8 mouse cellular contexts compared by ENCODE assay signal in genomic region chr14:72711130-72711529, GRCm38 (mm10). TPM values are rescaled to one million over a fixed set of nuclear protein-coding genes. Genes with fewer than 3 reads are reported as not detected.
DNase-seq lines count a peak whose midpoint lies in the region; ATAC-seq lines count a peak whose summit lies in the region.

No protein-coding gene starts in this region.

- peak overlapping the region; percentile 93; the same call in 1 of the 2 replicates for H3K4me3 ChIP-seq in heart, embryonic 11.5 days (ENCODE audit: low read depth, low read length)
- H3K4me3 ChIP-seq in forebrain, embryonic 15.5 days = peak overlapping the region; percentile 97
- H3K4me3 ChIP-seq in liver, embryonic 16.5 days (ENCODE audit: low read depth, low read length) = no peak overlapping the region

- H3K9ac ChIP-seq in heart, embryonic 11.5 days (ENCODE audit: low read depth, low read length) = no peak overlapping the region
- no peak overlapping the region for H3K9ac ChIP-seq in forebrain, embryonic 15.5 days (replicated peaks)
- H3K9ac ChIP-seq in liver, embryonic 16.5 days (ENCODE audit: low read depth, low read length) = no peak overlapping the region

- H3K9me3 ChIP-seq in heart, embryonic 11.5 days (replicated peaks; ENCODE audit: control insufficient read depth, low read length) = no peaks in the 10 kb centered on the region
- H3K9me3 ChIP-seq in forebrain, embryonic 15.5 days = no peaks in the 10 kb centered on the region
- no peaks in the 10 kb centered on the region for H3K9me3 ChIP-seq in liver, embryonic 16.5 days (replicated peaks; ENCODE audit: control insufficient read depth, low read length)

- peaks cover 2% of the 10 kb centered on the region; the same call in 1 of the 2 replicates for H3K4me1 ChIP-seq in heart, embryonic 11.5 days (ENCODE audit: control insufficient read depth, insufficient read depth, low read length)
- H3K4me1 ChIP-seq in forebrain, embryonic 15.5 days = peaks cover 21% of the 10 kb centered on the region
- H3K4me1 ChIP-seq in liver, embryonic 16.5 days (ENCODE audit: control insufficient read depth, low read depth, low read length) = peaks cover 7% of the 10 kb centered on the region

- 43% methylated on average over 4 of the region's 4 CpGs for WGBS in heart, embryonic 11.5 days (ENCODE audit: insufficient replicate concordance)
- 38% methylated on average over 4 of the region's 4 CpGs for WGBS in forebrain, embryonic 15.5 days
- 49% methylated on average over 4 of the region's 4 CpGs for WGBS in liver, embryonic 16.5 days (ENCODE audit: insufficient replicate concordance)

- ATAC-seq in heart, embryonic 11.5 days (replicated peaks; ENCODE audit: insufficient number of reproducible peaks, low FRiP score, low TSS enrichment) = no peak
- ATAC-seq in forebrain, embryonic 15.5 days (replicated peaks) = no peak
- no peak for ATAC-seq in liver, embryonic 16.5 days (ENCODE audit: low read depth)

- intact Hi-C loops in heart, postnatal 25 days (cut with DNase I) = loop anchor here (10.0 kb wide), 1 partner anchor 274 kb away; no protein-coding TSS in a partner anchor

- no peaks in the 10 kb centered on the region for H3K36me3 ChIP-seq in heart, embryonic 11.5 days (ENCODE audit: control insufficient read depth, insufficient read depth, low read length)
- no peaks in the 10 kb centered on the region for H3K36me3 ChIP-seq in forebrain, embryonic 15.5 days
- H3K36me3 ChIP-seq in liver, embryonic 16.5 days (ENCODE audit: control insufficient read depth, insufficient read depth) = no peaks in the 10 kb centered on the region

- H3K27me3 ChIP-seq in heart, embryonic 11.5 days (ENCODE audit: control insufficient read depth, insufficient read depth, low read length) = no peaks in the 10 kb centered on the region
- peaks cover 6% of the 10 kb centered on the region; the same call in 1 of the 2 replicates for H3K27me3 ChIP-seq in forebrain, embryonic 15.5 days
- peaks cover 20% of the 10 kb centered on the region for H3K27me3 ChIP-seq in liver, embryonic 16.5 days (ENCODE audit: control insufficient read depth, insufficient read depth, low read depth, low read length)

- DNase-seq in heart, postnatal 25 days (ENCODE audit: low spot score) = no peak
- peak; percentile 36 for DNase-seq in 416B (ENCODE audit: low read depth)
- no peak for DNase-seq in adrenal gland, adult 18-20 months (ENCODE audit: low spot score in 2 of 2)
- DNase-seq in layer of hippocampus, postnatal 25 days (ENCODE audit: extremely low spot score in 1 of 2, low spot score in 1 of 2) = no peak
- DNase-seq in cerebellum, postnatal 4 days (ENCODE audit: low spot score in 2 of 2) = no peak

- H3K27ac ChIP-seq in heart, embryonic 11.5 days (ENCODE audit: low read depth, low read length) = no peak overlapping the region
- no peak overlapping the region for H3K27ac ChIP-seq in forebrain, embryonic 15.5 days (replicated peaks)
- no peak overlapping the region for H3K27ac ChIP-seq in liver, embryonic 16.5 days (ENCODE audit: low read length)

- H3K4me2 ChIP-seq in heart, embryonic 11.5 days = peak overlapping the region; percentile 81
- peak overlapping the region; percentile 73 for H3K4me2 ChIP-seq in forebrain, embryonic 15.5 days (replicated peaks)
- peak overlapping the region; percentile 86; the same call in 1 of the 2 replicates for H3K4me2 ChIP-seq in liver, embryonic 16.5 days (ENCODE audit: low read depth, low read length)

RNA-seq across cellular contexts. Expression of gene Fndc3a, which starts 1.3 kb away (rescaled TPM):
- polyA plus RNA-seq in heart, embryonic 11.5 days (2014; fragmentation: Nextera tagmentation; extraction: Ambion mirVana) = 23.2 and 23.4 TPM in 2 replicates
- 10 to 100 TPM; 15.1 to 18.0 TPM for total RNA-seq in heart, postnatal 25 days (2021)
- polyA plus RNA-seq in forebrain, embryonic 15.5 days (2015; fragmentation: Nextera tagmentation; extraction: Ambion mirVana) = 44.8 and 47.3 TPM in 2 replicates
- polyA plus RNA-seq in liver, embryonic 16.5 days (2015; fragmentation: Nextera tagmentation; extraction: Ambion mirVana) = 12.8 and 14.2 TPM in 2 replicates
- 10 to 100 TPM; 78.7 to 79.2 TPM for total RNA-seq in adrenal gland, adult 18-20 months (2021)
- total RNA-seq in layer of hippocampus, postnatal 25 days (2021) = 10 to 100 TPM; 36.7 to 37.0 TPM
